Mouse (Mus musculus) limb, embryonic 14.5 days (tissue): ENCODE measurements around the gene Zfp664. TPM values are rescaled to one million over a fixed set of nuclear protein-coding genes. Genes with fewer than 3 reads are reported as not detected.

ENCODE experiments used
- ATAC-seq: fragments of 200-750 bp; cut with Nextera tagmentation; 2 replicates; pipeline ENCODE4 v1.8.0; 2017; ENCODE audit warnings: low read depth, moderate number of reproducible peaks, moderate TSS enrichment; ENCODE audit not compliant: low FRiP score
- DNase-seq: peaks from one replicate; pipeline ENCODE4 v3.0.0-alpha.2; 2015; ENCODE audit warnings: low spot score
- H3K27ac ChIP-seq: fragments of 300-500 bp; sonication (generic); replicated peaks from 2 replicates; pipeline ENCODE4 v1.5.1; 2014; ENCODE audit warnings: low read depth, mild to moderate bottlenecking, low read length, moderate library complexity, mixed read lengths
- H3K27me3 ChIP-seq: fragments of 300-500 bp; sonication (generic); 2 replicates; pipeline ENCODE4 v1.6.1; 2014; ENCODE audit warnings: low read length, mixed read lengths; ENCODE audit not compliant: control insufficient read depth, insufficient read depth
- H3K36me3 ChIP-seq: fragments of 300-500 bp; sonication (generic); 2 replicates; pipeline ENCODE4 v1.6.1; 2014; ENCODE audit warnings: mild to moderate bottlenecking, low read length, moderate library complexity, mixed read lengths; ENCODE audit not compliant: control insufficient read depth, insufficient read depth
- H3K4me1 ChIP-seq: fragments of 300-500 bp; sonication (generic); 2 replicates; pipeline ENCODE4 v1.6.1; 2014; ENCODE audit warnings: antibody characterized with exemption, low read length, mixed read lengths; ENCODE audit not compliant: control insufficient read depth, insufficient read depth
- H3K4me2 ChIP-seq: fragments of 300-500 bp; sonication (generic); replicated peaks from 2 replicates; pipeline ENCODE4 v1.6.1; 2014; ENCODE audit warnings: low read depth, mild to moderate bottlenecking, low read length, moderate library complexity; ENCODE audit not compliant: severe bottlenecking
- H3K4me3 ChIP-seq: fragments of 300-500 bp; sonication (generic); replicated peaks from 2 replicates; pipeline ENCODE4 v1.5.1; 2014; ENCODE audit warnings: low read length
- H3K9ac ChIP-seq: fragments of 300-500 bp; sonication (generic); 2 replicates; pipeline ENCODE4 v1.6.1; 2014; ENCODE audit warnings: mild to moderate bottlenecking, low read depth, low read length, moderate library complexity; ENCODE audit not compliant: severe bottlenecking
- H3K9me3 ChIP-seq: fragments of 300-500 bp; sonication (generic); 2 replicates; pipeline ENCODE4 v1.6.1; 2016; ENCODE audit warnings: low read length; ENCODE audit not compliant: control insufficient read depth
- POLR2A ChIP-seq: fragments of 200-500 bp; IDR thresholded peaks from 2 replicates; pipeline ENCODE4 v1.8.0; 2012; ENCODE audit warnings: inconsistent platforms, mild to moderate bottlenecking, moderate library complexity, borderline replicate concordance; ENCODE audit not compliant: insufficient read depth, insufficient read length; ENCODE audit errors: extremely low read depth
- WGBS: fragments of 180-500 bp; shearing (Covaris S2); extraction: QIAGEN DNeasy Blood & Tissue Kit; methylation state at CpG from one replicate; pipeline ENCODE4 v1.1.7; 2014; 5-methylcytosine and 5-hydroxymethylcytosine counted together
- polyA plus RNA-seq, 2 experiments: library from polyadenylated mRNA; depleted of rRNA in 1 of 2; stranded (reverse) in 1 of 2; unstranded in 1 of 2; fragments of >200 nt; fragmentation: Nextera tagmentation in 1 of 2; extraction: Ambion mirVana in 1 of 2; gene quantifications; 2 replicates each; pipeline versions ENCODE4 v1.2.1 to v1.2.3; 2012 to 2014

Gene Zfp664
- polyA plus RNA-seq, 2 experiments: 52.4 to 65.7 TPM

DNA sequence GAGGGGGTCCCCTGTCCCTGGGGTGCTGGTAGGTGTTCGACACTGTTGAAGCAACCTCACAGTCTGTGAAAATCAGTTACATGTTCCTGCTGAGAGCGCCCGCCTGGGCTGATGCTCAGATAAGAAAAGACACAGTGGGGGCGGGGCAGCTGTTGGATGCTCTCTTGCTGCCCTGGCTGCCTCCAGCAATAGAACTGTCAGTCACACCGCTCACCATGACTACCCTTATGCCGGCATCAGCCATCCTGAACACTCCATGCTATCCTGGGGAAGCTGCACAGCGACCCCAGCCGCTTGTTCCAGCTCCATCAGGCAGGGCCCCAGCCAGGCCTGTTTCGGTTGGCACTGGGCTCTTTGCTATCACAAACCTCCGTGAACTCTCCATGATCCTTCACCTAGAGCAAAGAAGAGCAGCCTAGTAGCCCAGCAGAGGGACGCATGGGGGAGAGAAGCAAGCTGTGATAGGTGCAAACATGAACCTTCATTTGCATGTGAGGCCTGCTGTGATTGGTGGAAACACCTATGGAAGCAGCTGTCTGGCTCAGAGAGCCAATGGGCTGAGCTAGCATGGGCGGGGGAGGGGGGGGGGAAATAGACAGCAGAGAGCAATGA is 80.8 kb downstream of the Zfp664 start:
- TF ChIP-seq POLR2A: no peak
- ATAC-seq: no peak
- Histone ChIP-seq H3K4me2 (no peak overlapping the region), H3K27ac (no peak overlapping the region), H3K4me1 (no peaks in the 10 kb centered on the region), H3K36me3 (no peaks in the 10 kb centered on the region), H3K9ac (no peak overlapping the region), H3K27me3 (no peaks in the 10 kb centered on the region), H3K9me3 (peaks cover 6% of the 10 kb centered on the region; the same call in 1 of the 2 replicates), H3K4me3 (no peak overlapping the region)
- no peak for DNase-seq
- WGBS: 84% methylated on average over 12 of the region's 12 CpGs

DNA sequence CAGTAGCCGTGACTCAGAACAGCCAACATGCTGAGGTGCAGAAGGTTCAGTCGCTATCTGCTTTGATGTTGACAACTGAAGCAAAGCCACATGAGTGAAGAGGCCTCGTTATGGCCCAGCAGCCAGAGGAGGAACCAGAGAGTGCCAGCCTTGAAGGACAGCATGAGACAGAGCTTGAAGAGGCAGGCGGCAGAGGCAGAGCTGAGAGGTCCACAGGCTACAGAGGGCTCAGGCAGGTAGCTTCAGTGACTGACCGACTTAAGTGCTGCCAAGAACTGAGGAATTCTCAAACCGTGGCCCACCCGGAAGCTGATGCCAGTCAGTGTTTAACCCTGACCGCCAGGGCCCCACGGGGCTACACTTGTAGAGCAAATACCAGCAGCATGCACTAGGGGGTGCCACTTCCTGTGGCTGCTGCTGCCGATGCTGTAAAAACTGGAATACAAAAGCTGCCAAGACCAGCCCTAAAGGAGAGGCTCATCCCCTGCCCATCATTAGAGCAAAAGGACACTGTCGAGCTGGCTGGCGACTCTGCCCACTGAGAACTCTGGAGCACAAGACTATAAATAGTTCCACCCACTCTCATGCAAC is 81.4 kb downstream of the Zfp664 start:
- H3K36me3 ChIP-seq: no peaks in the 10 kb centered on the region
- H3K27ac ChIP-seq: no peak overlapping the region
- H3K9me3 ChIP-seq: peaks cover 6% of the 10 kb centered on the region; the same call in 1 of the 2 replicates
- TF ChIP-seq POLR2A: no peak
- no peak overlapping the region for H3K4me3 ChIP-seq
- WGBS: 59% methylated on average over 12 of the region's 12 CpGs
- no peak overlapping the region for H3K9ac ChIP-seq
- no peak overlapping the region for H3K4me2 ChIP-seq
- no peak for DNase-seq
- ATAC-seq: no peak
- H3K27me3 ChIP-seq: no peaks in the 10 kb centered on the region
- H3K4me1 ChIP-seq: no peaks in the 10 kb centered on the region

DNA sequence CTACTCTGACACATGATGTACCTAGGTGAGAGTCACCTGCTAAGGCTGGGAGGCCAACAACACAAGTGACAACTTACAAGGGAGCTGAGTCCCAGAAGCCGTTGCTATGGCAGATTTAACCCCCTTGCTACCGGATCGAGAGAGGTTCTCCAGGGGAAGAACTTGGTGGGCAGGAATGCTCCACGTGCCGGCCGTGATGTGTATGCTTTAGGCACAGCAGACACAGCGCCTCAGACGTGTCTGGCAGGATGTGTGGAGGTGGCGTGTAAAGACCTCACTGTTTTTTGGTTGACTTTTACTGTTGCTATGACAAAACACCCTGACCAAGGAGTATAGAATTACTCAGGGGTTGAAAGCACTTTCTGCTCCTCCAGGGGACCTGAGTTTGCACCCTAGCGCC is 81.9 kb downstream of the Zfp664 start:
- 73% methylated on average over 10 of the region's 10 CpGs for WGBS
- H3K4me1 ChIP-seq: no peaks in the 10 kb centered on the region
- ATAC-seq (no peak), DNase-seq (no peak)
- H3K9me3 ChIP-seq: peaks cover 6% of the 10 kb centered on the region; the same call in 1 of the 2 replicates
- no peak for TF ChIP-seq POLR2A
- H3K27me3 ChIP-seq: no peaks in the 10 kb centered on the region
- no peak overlapping the region for H3K4me3 ChIP-seq
- H3K36me3 ChIP-seq: no peaks in the 10 kb centered on the region
- H3K9ac ChIP-seq: no peak overlapping the region
- no peak overlapping the region for H3K27ac ChIP-seq
- no peak overlapping the region for H3K4me2 ChIP-seq

DNA sequence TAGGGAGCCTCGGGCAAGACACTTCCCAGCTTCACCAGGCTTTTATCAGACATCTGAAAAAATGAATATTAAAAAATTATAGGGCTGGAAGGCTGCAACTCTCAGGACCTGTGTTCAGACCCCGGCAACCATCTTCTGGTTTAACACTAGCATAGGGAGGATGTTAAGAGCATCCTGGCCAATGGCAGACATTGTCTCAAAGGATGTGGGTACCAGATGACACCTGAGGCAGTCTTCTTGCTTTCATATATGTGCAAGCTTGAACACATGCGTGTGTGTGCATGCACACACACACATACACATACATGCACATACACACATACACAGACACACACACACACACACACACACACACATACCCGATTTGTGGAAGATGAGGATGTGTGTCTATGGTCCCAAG is 82.6 kb downstream of the Zfp664 start:
- no peak for TF ChIP-seq POLR2A
- Histone ChIP-seq H3K4me3 (no peak overlapping the region), H3K9ac (no peak overlapping the region), H3K4me1 (peaks cover 1% of the 10 kb centered on the region; the same call in 1 of the 2 replicates), H3K9me3 (peaks cover 6% of the 10 kb centered on the region; the same call in 1 of the 2 replicates), H3K36me3 (no peaks in the 10 kb centered on the region), H3K27ac (no peak overlapping the region), H3K4me2 (no peak overlapping the region), H3K27me3 (no peaks in the 10 kb centered on the region)
- 78% methylated on average over 4 of the region's 4 CpGs for WGBS
- ATAC-seq: no peak
- no peak for DNase-seq

DNA sequence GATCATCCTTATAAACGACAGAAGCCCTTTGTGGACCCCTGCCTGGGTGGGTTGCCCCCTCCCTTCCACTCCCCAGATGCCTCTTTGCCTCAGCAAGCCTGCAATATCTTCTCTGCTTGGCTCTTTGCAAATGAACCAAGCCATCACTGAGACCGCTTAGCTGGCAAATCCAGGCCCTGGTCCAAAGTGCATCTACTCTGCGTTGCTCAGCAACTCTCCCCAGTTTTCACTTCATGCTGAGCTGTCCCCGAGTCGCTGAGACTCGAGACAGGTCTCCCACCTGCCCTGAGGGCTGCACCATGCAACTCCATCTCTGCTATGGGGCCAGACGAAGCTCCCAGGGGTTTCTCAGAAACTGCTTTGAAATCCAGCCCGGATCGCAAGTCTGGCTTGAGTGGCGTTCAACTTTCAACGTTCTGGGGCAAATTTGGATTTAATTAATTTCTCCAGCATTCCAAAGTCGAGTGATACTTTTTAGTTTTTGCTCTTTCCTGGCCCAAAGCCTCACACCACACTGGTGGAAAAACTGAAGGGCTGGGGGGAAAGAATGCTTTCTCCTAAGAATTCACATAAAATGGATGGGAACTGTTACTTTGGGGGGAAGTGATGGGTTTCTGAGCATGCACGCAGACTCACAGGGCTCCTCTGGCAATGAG is 88.3 kb downstream of the Zfp664 start:
- Histone ChIP-seq H3K4me3 (no peak overlapping the region), H3K27ac (peak overlapping the region; percentile 98), H3K9me3 (peaks cover 6% of the 10 kb centered on the region; the same call in 1 of the 2 replicates), H3K4me1 (peaks cover 50% of the 10 kb centered on the region), H3K27me3 (no peaks in the 10 kb centered on the region), H3K36me3 (no peaks in the 10 kb centered on the region), H3K4me2 (peak overlapping the region; percentile 37), H3K9ac (peak overlapping the region; percentile 21; the same call in 1 of the 2 replicates)
- TF ChIP-seq POLR2A: no peak
- 17% methylated on average over 13 of the region's 13 CpGs for WGBS
- ATAC-seq (peak; percentile 76), DNase-seq (peak; percentile 80)
